In genomic region chr9:107660777-107661176, GRCm38 (mm10) we compare ENCODE assay signal across 1 mouse cellular context.
TF ChIP-seq lines count a peak whose summit lies in the region.

No protein-coding gene starts in this region.

TF ChIP-seq in ES-E14, 5 proteins besides CTCF, POLR2A, EP300 and RAD21:
- TF ChIP-seq MAFK (IDR thresholded peaks at IDR 0.05; ENCODE audit: insufficient read depth, low read depth, low read length): peak; percentile 85
- TF ChIP-seq HCFC1 (IDR thresholded peaks at IDR 0.05; ENCODE audit: borderline replicate concordance, insufficient read depth, low read length): no peak
- no peak for TF ChIP-seq ZC3H11A (IDR thresholded peaks at IDR 0.05; ENCODE audit: borderline replicate concordance, low read depth, low read length)
- no peak for TF ChIP-seq CHD2 (IDR thresholded peaks at IDR 0.05; ENCODE audit: low read depth, low read length)
- no peak for TF ChIP-seq ZNF384 (IDR thresholded peaks at IDR 0.05; ENCODE audit: low read depth, low read length)
